Mouse (Mus musculus): ENCODE results near the gene Cd9. TPM values are rescaled to one million over a fixed set of nuclear protein-coding genes. Genes with fewer than 3 reads are reported as not detected.

Cd9 gene
- total RNA-seq, 2 experiments from 2014 or later, result 77.7 to 79.8 TPM

DNA sequence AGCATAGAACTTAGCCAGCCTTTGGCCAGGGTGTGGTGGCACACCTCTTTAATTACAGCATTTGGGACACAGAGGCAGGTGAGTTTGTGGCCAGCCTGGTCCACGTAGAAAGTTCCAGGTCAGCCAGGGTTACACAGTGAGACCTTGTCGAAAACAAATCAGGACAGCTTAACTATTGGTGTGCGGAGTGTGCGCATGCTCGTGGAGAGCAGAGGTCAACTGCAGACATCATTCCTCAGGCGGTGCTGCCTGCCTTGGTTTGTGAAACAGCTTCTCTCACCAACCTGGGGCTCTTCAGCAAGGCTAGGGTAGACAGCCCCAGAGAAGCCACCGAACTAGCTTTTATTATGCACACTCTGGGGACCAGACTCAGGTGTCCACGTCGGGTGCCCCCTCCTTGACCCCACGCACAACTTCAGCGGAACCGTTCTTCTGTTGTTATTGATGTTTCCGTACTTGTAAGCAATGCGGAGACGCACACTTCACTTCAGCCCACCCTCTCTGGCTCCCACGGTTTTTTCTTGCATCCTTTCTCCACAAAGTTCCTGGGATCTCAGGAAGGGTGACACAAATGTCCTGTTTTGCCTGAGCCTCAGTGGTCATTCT is 74.0 kb downstream of the Cd9 start:
- intact Hi-C loops (cut with DNase I), result loop anchor here (10.0 kb wide), 1 partner anchor 744 kb away; the partner anchor contains the start of gene Ntf3
- no peak for DNase-seq

DNA sequence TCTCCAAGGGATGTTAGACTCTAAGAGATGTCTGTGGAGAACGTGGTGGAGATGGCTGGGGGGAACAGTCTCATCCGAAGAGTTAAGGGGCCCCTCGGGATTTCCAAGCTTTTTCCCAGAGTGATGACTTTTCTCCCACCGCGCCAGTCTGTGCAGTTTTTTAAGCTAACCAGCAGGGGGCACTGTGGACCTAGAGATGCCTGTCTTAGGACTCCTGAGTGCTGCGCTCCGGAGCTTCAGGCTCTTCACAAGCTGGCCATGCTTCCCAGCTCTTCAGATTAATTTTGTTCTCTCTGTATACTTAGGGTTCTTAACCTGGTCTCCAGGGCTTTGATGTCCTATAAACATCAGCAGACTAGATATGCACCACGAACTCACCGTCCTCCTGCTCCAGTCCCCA is 75.8 kb downstream of the Cd9 start:
- peak; percentile 85 to 93 for DNase-seq
- intact Hi-C loops (cut with DNase I), result loop anchor here (2.0 kb wide), 2 partner anchors 182 to 242 kb away; no protein-coding TSS in a partner anchor

DNA sequence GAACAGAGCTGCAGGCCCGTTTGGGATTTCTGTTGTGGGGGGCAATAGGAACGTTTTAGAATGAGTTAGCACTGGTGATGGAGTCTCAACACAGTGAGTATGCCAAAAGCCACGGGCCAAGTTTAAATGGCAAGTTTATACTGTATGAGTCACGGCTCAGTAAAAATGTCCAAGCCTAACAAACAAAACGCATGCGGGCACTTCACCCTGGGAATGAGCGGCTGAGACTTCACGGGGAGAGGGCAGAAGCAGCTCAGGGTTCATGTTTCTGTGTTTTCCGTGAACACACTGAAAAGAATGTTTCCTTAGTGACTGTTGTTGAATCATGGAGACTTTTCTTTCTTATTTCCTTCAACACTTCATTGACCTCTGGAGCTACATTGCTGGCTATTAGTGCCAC is 81.3 kb downstream of the Cd9 start:
- no peak for DNase-seq
- intact Hi-C loops (cut with DNase I), result no loop called here

DNA sequence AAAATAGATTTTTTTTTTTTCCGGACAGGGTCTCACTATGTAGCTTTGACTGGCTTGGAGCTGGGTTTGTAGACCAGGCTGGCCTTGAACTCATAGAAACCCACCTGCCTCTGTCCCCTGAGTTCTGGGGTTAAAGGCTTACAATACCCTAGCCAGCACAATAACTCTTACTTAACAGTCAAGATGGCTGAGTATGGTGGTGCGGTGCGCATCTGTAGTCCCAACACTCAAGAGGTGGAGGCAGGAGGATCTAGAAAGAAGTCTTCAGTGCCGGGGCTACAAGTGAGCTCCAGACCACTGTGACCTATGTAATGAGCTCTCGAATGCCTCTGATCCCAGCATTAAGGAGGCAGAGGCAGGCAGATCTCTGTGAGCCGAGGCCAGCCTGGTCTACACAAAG is 82.9 kb downstream of the Cd9 start:
- intact Hi-C loops (cut with DNase I), result no loop called here
- DNase-seq, result no peak

DNA sequence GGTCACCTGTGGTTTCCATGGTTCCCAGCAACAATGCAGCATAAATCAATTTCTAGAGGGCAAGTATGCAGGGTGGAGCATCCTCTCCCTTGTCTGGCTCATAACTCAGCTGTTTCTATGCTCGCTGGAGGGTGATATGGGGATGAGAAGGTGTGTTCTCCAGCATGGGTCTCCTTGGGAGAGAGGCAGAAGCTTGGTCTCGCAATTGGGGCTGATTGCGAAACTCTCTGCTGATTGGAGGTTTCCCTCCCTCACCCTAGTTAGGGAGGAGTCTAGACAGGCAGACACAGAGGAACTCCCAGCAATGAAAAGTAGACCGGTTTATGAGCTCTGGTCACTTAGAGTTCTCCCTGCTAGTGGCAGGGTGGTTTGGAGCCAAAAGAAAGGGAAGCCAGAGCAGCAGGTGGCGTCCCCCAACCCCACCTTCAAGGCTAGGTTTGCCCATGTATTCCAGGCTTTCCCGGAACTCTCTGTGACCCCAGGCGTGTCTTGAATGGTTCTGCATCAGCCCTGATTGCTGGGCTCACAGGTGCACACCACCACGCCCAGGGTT is 83.5 kb downstream of the Cd9 start:
- intact Hi-C loops (cut with DNase I), result no loop called here
- DNase-seq, result no peak

DNA sequence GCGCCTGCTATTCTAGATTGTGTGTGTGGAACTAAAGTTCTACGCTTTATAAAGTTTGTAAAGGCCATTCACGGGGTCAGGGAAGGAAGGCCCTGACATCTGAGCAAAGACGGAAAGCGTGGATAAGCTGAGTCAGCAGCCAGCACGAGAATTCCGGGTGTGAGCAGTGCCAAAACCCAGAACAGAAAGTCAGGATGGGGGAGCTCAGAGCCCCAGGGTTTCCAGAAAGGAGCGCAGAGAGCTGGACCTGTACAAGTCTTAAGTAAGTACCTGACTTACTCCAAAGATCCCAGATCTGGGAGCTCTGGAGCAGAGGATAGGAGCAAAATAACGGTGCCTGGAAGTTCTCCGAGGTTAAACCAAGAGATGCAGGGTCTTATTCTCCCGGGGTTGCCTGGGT is 84.0 kb downstream of the Cd9 start:
- DNase-seq, result no peak
- intact Hi-C loops (cut with DNase I), result no loop called here

Other genes with a start within 250 kb of the Cd9 start
- gene Tuba3a, start 208.7 kb downstream of the Cd9 start, total RNA-seq (2021), result not detected
- 10 to 100 TPM; 42.8 to 49.4 TPM for gene Ltbr, start 180.9 kb downstream of the Cd9 start, total RNA-seq (2021)
- under 1 TPM; 0.97 to 0.98 TPM for gene Scnn1a, start 174.1 kb downstream of the Cd9 start, total RNA-seq (2021)
- 10 to 100 TPM; 73.7 to 77.8 TPM for gene Tnfrsf1a, start 145.4 kb downstream of the Cd9 start, total RNA-seq (2021)
- not detected for gene Plekhg6, start 114.0 kb downstream of the Cd9 start, total RNA-seq (2021)
- gene Vwf, start 52.0 kb upstream of the Cd9 start, total RNA-seq (2021), result 10 to 100 TPM; 77.4 to 85.2 TPM
- not detected for gene Ano2, start 195.6 kb upstream of the Cd9 start, total RNA-seq (2021)

All from heart, postnatal 10 days (tissue).